Mouse (Mus musculus): ENCODE data around the gene Smarcd1.

GRCm38 (mm10) chr15:99736675-99737074, 34.7 kb downstream of the Smarcd1 start:
- TF ChIP-seq CTCF (IDR thresholded peaks at IDR 0.05; ENCODE audit: control insufficient read depth, insufficient read depth, insufficient read length) = no peak
- TF ChIP-seq USF1 (IDR thresholded peaks at IDR 0.05; ENCODE audit: low read depth) = no peak
- no peak for TF ChIP-seq MAX (IDR thresholded peaks at IDR 0.05)
- no peak for TF ChIP-seq CEBPB (IDR thresholded peaks at IDR 0.05; ENCODE audit: low read depth)
- no peak for TF ChIP-seq MYOG (IDR thresholded peaks at IDR 0.05; ENCODE audit: control insufficient read depth, extremely low read depth, insufficient read length)
